Mouse (Mus musculus) 3134 (cell line): ENCODE results near the gene Inka2.

ENCODE experiments used
- DNase-seq: peaks from one replicate; pipeline ENCODE4 v3.0.0-alpha.2; 2011; ENCODE audit warnings: low spot score; ENCODE audit not compliant: insufficient read length; ENCODE audit errors: extremely low read depth

The Inka2 gene

DNA sequence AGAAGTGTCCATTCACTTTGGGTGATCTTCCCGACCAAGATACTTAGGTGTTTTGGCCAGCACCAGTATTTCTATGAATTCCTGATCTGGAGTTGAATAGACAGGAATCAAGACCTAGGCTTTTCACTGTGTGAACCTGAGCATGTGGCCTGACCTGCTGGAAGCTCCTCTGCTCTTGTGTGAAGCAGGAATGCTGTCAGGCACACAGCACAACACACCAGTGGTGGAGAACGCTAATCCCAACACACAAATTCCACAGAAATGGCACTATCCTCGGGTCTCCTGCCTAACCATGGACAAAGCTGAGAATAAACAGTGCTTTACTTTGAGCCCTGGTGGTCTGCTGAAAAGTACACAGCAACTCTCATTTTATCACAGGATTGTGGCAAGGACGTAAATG lies 16.1 kb downstream of the Inka2 start:
- DNase-seq: no peak

GRCm38 (mm10) chr3:105721681-105722201 lies 17.3 kb downstream of the Inka2 start:
- DNase-seq: no peak

GRCm38 (mm10) chr3:105722510-105722909 lies 18.1 kb downstream of the Inka2 start:
- no peak for DNase-seq

- DNase-seq: no peak
Measured at GRCm38 (mm10) chr3:105726037-105726436, 21.6 kb downstream of the Inka2 start.

GRCm38 (mm10) chr3:105732360-105732759 lies 28.0 kb downstream of the Inka2 start:
- DNase-seq: no peak

DNA sequence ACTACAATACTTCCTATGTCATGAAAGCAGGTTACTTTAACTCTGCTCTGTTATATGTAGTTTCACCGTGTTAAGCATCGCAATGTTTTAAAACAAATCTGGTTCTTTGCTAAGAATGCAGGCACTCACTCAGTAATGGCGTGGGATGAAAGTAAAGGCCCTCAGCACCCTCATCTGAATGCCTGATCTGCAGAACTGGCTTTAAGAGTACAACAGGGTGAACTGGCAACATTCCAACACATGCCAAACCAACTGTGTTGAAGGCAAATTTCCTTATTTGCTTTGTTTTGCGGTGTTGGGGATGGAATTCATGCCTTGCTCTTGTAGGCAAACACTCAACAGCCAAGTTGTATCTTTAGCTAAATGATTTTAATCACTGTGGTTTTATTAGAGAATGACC lies 29.1 kb downstream of the Inka2 start:
- DNase-seq: no peak

- no peak for DNase-seq
Measured at GRCm38 (mm10) chr3:105735285-105735684, 30.9 kb downstream of the Inka2 start.

- no peak for DNase-seq
Measured at GRCm38 (mm10) chr3:105736148-105736547, 31.7 kb downstream of the Inka2 start.

DNA sequence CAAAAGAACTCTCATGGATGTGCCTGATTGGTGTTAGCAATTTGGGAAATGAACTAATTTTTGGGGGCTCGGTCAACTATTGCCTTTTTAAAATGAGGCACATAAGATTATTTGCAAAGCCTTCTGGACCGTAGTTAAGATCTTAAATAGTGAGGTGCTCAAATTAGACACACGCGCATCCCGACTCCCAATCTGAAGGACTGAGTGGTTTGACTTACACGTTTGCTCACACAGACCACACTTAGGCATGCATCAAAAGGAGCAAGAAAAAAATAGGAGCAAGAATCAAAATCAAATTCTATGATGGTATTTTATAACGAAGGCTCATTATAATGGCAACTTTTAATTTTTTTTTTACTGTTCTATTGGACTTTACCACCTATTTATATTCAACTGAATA lies 32.7 kb downstream of the Inka2 start:
- DNase-seq: no peak

- DNase-seq: no peak
Measured at GRCm38 (mm10) chr3:105737666-105738065, 33.3 kb downstream of the Inka2 start.

GRCm38 (mm10) chr3:105746542-105746941 lies 42.1 kb downstream of the Inka2 start:
- no peak for DNase-seq

GRCm38 (mm10) chr3:105750810-105751209 lies 46.4 kb downstream of the Inka2 start:
- no peak for DNase-seq

DNA sequence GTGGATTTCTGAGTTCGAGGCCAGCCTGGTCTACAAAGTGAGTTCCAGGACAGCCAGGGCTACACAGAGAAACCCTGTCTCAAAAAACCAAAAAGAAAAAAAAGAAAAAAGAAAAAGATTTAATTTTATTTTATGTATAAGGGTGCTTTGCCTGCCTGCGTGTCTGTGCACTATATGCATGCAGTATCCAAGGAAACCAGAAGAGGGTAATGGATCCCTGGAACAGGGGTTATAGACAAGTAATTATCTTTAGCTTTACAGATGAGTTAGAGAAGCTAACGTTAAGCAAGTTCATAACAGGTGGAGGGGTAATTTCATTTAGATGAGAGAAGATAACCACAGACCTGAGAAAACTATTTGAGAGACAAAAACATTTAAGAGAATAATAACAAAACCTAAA lies 49.8 kb downstream of the Inka2 start:
- DNase-seq: no peak

- no peak for DNase-seq
Measured at GRCm38 (mm10) chr3:105755123-105755522, 50.7 kb downstream of the Inka2 start.

DNA sequence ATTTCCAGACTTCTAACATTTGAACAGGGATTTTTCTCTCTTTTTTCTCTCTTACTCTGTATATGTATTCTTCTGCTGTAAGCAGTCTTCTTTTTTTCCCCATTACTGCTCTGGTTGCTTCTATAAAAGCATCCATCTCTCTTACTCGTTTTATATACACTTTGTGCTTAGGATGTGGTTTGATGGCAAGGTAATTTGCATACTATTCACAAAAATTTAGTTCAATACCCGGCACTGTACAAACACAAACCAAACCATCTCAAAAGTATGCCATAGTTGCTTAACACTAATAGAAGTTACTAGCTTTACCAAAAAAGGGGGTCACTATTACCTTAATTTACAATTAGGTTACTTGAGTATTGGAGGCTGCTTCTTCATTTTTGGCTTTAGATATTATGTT lies 52.1 kb downstream of the Inka2 start:
- no peak for DNase-seq

DNA sequence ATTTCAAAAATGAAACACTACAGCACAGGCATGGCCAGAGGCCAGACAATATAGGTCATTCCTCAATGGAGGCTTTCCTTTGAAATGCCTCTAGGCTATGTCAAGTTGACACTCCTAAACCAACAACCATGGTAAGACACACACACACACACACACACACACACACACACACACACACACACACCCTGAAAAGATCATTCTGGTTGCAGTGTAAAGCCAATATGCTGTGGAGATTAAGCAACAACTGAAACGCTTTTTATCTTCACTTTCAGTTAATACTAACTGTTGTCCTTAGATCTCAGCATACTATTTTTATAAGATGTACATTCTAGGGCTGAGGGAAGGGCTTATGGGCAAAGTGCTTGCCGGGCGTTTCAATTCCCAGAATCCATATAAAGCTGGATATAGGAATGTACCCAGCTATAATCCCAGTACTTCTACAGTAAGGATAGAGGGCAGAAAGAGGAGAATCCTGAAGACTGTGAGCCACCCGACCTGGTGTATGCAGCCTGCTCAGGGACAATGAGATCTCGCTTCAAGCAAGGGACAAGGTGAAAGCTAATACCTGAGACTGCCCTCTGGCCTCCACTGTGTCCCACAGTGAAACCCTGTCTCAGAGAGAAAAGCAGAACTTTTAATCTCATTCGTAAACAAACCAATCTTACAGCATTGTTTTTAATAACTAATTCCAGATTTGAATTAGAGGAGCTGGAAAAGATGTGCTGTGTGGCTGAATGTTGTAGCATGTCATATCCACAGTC lies 53.1 kb downstream of the Inka2 start:
- DNase-seq: no peak

DNA sequence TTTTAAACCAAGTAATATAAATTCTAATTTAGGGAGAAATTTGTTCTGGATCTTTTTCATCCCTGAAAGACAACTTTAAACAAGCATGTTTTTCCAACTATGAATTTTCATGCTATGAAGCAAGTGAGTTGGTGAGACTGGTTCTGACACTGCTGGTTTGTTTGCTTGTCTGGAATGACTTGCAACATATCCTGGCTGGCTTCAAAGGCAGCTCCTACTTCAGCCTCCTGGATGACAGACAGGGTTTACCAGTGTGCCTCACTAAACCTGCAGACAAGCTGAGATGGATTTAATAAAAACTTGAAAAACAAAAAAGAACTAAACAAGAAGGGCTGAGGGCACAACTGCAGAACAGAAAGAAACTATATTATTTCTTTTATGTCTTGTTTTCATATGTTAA lies 53.7 kb downstream of the Inka2 start:
- DNase-seq: no peak

GRCm38 (mm10) chr3:105758658-105759057 lies 54.3 kb downstream of the Inka2 start:
- no peak for DNase-seq

DNA sequence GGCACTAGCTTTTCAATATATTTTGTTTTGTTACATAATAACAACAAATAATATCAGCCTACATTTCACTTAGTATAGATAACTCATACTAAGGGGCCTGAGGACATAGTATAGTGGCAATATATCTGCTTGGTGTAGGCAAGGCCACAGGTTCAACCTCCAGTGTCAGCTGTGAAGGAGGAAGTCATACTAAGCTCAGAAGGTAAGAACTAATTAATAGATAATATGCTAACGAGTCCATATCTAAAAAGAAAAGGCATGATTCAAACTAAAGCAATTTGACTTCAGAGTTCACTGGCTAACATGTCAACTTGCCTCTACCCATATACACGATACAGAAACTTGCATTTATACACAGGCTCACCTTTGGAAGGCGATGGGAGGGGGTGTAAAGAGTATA lies 55.7 kb downstream of the Inka2 start:
- no peak for DNase-seq

DNA sequence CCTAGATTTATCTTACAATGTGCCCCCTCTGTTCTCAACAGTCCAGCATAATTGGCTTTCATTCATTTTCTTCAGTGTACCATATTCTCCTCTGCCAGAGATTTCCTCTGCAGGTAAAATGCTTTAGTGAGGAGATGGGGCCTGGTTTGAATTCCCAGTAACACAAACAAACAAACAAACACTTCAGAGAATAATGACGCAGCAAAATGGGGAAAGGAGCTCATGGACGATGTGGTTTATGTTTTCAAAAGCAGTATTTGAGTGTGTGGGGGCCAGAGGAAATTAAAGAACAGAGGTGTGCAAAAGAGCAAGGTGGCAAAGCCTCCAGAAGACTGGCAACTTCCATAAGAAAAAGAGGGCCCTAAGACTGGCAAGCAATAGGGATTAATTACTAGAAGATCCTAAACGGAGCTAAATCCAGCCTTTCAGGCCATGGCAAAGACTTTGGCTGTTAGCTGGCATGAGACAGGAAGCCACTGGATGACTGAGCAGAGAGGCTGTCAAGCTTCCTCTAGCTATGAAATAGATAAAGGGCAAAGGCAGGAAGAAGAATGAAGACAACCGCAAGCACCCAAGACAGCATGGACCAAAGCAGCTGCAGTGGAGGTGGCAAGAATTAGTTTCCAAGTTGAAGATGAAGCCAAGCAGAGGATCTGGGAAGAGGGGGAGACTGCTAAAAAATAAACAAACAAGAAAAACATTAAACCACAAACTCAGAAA lies 58.9 kb downstream of the Inka2 start:
- no peak for DNase-seq

DNA sequence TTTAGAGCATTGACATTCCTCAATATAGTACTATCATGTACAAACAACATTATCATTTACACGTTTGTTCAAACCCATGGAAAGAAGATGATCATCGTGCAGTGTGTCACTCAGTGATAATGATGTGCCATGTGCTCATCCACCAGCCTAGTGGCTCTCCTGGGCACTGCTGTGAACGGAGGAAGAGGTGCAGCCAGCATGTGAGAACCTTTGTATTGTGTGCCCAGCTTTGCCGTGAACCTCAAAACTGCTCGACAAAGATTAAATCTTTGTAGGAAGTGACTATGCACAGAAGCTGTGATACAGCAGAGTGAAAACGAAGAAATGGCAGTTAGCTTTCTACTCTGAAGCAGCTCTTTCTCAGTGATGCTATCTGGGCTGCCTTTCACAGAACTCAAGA lies 64.1 kb downstream of the Inka2 start:
- no peak for DNase-seq

GRCm38 (mm10) chr3:105769380-105769779 lies 65.0 kb downstream of the Inka2 start:
- DNase-seq: no peak
